Mouse (Mus musculus) megakaryocyte progenitor cell, adult 5-6 weeks (primary cell): Measurements from ENCODE around the gene Ptpn3. TPM values are rescaled to one million over a fixed set of nuclear protein-coding genes. Genes with fewer than 3 reads are reported as not detected.

Experiments
- total RNA-seq, 2 experiments: library from RNA; stranded (forward) in 1 of 2; stranded (reverse) in 1 of 2; fragments of 157-497, 149-512 nt in 1 of 2; fragments of 200-1000 nt in 1 of 2; gene quantifications; 2 replicates each; pipeline versions ENCODE4 v1.2.3 to v1.2.4; 2015 to 2017

The Ptpn3 gene
- total RNA-seq, 2 experiments from 2014 or later: 2.2 to 2.6 TPM

Other genes with a start within 250 kb of the Ptpn3 start
- 5.0 and 7.2 TPM in 2 replicates for gene Epb41l4b, start 158.4 kb downstream of the Ptpn3 start, total RNA-seq (2015)
- gene Epb41l4b, start 158.4 kb downstream of the Ptpn3 start, total RNA-seq (2017): 5.9 and 6.0 TPM in 2 replicates
- not detected in 2 replicates for gene Palm2, start 132.4 kb upstream of the Ptpn3 start, total RNA-seq (2015)
- gene Palm2, start 132.4 kb upstream of the Ptpn3 start, total RNA-seq (2017): not detected in 2 replicates